Mouse (Mus musculus) macrophage (primary cell): ENCODE results near the gene Myl7. TPM values are rescaled to one million over a fixed set of nuclear protein-coding genes. Genes with fewer than 3 reads are reported as not detected.
A peak's percentile ranks its signal among the peaks of the same experiment; 100 is the strongest.
"Not testable (repeated sequence)": the region's sequence is repeated elsewhere in the genome, so short reads cannot be mapped to it uniquely, and the experiment has no call there.

ENCODE experiments used
- H3K27ac ChIP-seq: fragments of 350-480 bp; formaldehyde crosslinking; 2 replicates; pipeline ENCODE4 v1.9.0; 2021
- H3K36me3 ChIP-seq: fragments of 350-480 bp; formaldehyde crosslinking; 2 replicates; pipeline ENCODE4 v1.9.0; 2021; ENCODE audit errors: inconsistent target
- H3K4me3 ChIP-seq: fragments of 350-480 bp; formaldehyde crosslinking; 2 replicates; pipeline ENCODE4 v1.9.0; 2021; ENCODE audit errors: inconsistent target
- H3K79me2 ChIP-seq: fragments of 350-480 bp; formaldehyde crosslinking; 2 replicates; pipeline ENCODE4 v1.9.0; 2021; ENCODE audit errors: inconsistent target
- WGBS: methylation state at CpG from one replicate; pipeline ENCODE4 v1.1.7; 2026; ENCODE audit warnings: inconsistent platforms; ENCODE audit not compliant: missing documents; 5-methylcytosine and 5-hydroxymethylcytosine counted together
- polyA plus RNA-seq: library from polyadenylated mRNA; stranded (reverse); fragments of 250-400 nt; gene quantifications from 3 replicates; pipeline ENCODE4 v1.2.4, GENCODE M21; 2018; ENCODE audit warnings: inconsistent platforms

Myl7 gene
- polyA plus RNA-seq, 1 experiment from 2014 or later, result not detected

- 96% methylated on average over 4 of the region's 4 CpGs for WGBS
- Histone ChIP-seq H3K4me3 (no peak overlapping the region), H3K79me2 (no peaks in the 10 kb centered on the region), H3K27ac (no peak overlapping the region), H3K36me3 (no peaks in the 10 kb centered on the region)
Observed at GRCm38 (mm10) chr11:5892810-5893368, 5.7 kb downstream of the Myl7 start.

GRCm38 (mm10) chr11:5892151-5892591 is 6.4 kb downstream of the Myl7 start:
- H3K36me3 ChIP-seq, result no peaks in the 10 kb centered on the region
- no peak overlapping the region for H3K4me3 ChIP-seq
- no peak overlapping the region for H3K27ac ChIP-seq
- no peaks in the 10 kb centered on the region for H3K79me2 ChIP-seq
- WGBS, result 30% methylated on average over 8 of the region's 8 CpGs

- not testable (repeated sequence) for H3K4me3 ChIP-seq
- 70% methylated on average over 4 of the region's 5 CpGs for WGBS
Observed at GRCm38 (mm10) chr11:5888563-5888962, 10.0 kb downstream of the Myl7 start.

DNA sequence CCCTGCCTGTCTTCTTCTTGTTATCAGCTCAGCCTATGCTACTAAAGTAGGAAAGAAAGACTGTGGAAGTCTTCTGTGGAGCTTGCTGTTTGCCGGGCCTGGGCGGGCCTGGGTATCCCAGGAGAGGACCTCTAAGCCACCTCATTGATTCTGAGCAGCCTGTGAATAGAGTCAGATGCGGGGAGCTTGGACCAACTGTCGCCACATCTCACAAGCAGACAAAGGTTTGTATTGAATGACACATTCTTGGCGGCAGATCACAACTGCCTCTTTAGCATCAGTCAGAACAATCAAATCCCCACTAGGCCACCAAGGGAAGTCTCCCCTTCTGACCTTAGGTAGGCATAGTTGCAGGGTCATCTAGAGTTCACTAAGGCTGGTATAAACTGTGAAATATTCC is 11.3 kb downstream of the Myl7 start:
- WGBS, result 86% methylated on average over 5 of the region's 5 CpGs
- Histone ChIP-seq H3K79me2 (no peaks in the 10 kb centered on the region), H3K36me3 (no peaks in the 10 kb centered on the region), H3K27ac (no peak overlapping the region), H3K4me3 (no peak overlapping the region)

More at GRCm38 (mm10) chr11:5888563-5888962, 10.0 kb downstream of the Myl7 start:
- H3K27ac ChIP-seq, H3K79me2 ChIP-seq, H3K36me3 ChIP-seq: not testable (repeated sequence)

GRCm38 (mm10) chr11:5886187-5886586 is 12.4 kb downstream of the Myl7 start:
- Histone ChIP-seq H3K36me3 (no peaks in the 10 kb centered on the region), H3K27ac (no peak overlapping the region)
- 15% methylated on average over 9 of the region's 9 CpGs for WGBS

DNA sequence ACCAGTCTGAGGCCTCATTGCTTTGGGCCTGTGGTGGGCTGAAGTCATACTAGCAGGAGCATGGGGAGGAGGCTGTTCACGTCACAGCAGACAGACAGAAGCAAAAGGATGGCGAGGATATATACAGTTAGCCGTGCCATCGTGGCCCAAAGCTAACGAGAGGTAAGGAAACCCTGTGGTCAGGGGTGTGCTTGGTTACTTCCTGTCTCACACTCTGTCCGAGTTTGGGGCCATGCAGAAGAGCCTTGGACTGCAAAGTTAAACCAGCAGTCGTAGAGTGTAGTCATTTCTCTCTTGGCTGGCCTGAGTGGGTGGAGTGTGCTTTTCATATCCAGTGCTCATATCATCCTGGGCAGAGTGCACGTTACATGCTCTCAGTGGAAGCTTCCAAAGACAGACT is 16.1 kb downstream of the Myl7 start:
- Histone ChIP-seq H3K79me2 (no peaks in the 10 kb centered on the region), H3K27ac (no peak overlapping the region), H3K4me3 (no peak overlapping the region), H3K36me3 (no peaks in the 10 kb centered on the region)
- 17% methylated on average over 8 of the region's 8 CpGs for WGBS

More at GRCm38 (mm10) chr11:5886187-5886586, 12.4 kb downstream of the Myl7 start:
- Histone ChIP-seq H3K79me2 (no peaks in the 10 kb centered on the region), H3K4me3 (no peak overlapping the region)

- Histone ChIP-seq H3K27ac (no peak overlapping the region), H3K79me2 (no peaks in the 10 kb centered on the region), H3K36me3 (no peaks in the 10 kb centered on the region), H3K4me3 (no peak overlapping the region)
- WGBS, result 84% methylated on average over 5 of the region's 5 CpGs
Observed at GRCm38 (mm10) chr11:5879905-5880304, 18.7 kb downstream of the Myl7 start.

DNA sequence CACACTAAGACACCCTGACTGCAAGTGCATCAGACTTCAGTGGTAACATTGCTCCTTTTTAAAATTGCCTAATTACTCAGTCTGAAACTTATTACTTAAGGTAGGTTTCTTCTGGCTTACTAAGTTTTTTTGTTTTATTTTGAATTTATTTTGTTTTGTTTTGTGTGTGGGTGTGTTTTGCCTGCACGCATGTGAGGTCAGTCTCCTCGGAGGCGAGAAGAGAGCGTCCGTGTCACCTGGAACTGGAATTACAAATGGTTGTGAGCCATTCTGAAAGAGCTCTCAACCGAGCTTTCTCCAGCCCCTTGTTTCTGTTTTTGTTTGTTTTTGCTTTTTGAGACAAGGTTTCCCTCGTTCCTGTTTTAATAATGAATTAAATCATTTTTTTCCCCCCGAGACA is 19.9 kb downstream of the Myl7 start:
- 54% methylated on average over 8 of the region's 8 CpGs for WGBS
- Histone ChIP-seq H3K27ac (peak overlapping the region; percentile 35), H3K79me2 (no peaks in the 10 kb centered on the region), H3K4me3 (no peak overlapping the region; the same call in 1 of the 2 replicates), H3K36me3 (peaks cover under 1% of the 10 kb centered on the region; the same call in 1 of the 2 replicates)

GRCm38 (mm10) chr11:5877921-5878526 is 20.6 kb downstream of the Myl7 start, which contains the start of gene Pold2:
Gene Pold2, minus strand, starts transcription at chr11:5878292.
- H3K36me3 ChIP-seq, result peaks cover 7% of the 10 kb centered on the region; the same call in 1 of the 2 replicates
- no peaks in the 10 kb centered on the region for H3K79me2 ChIP-seq
- WGBS, result 1% methylated on average over 48 of the region's 52 CpGs
- peak within 1 kb of the TSS; percentile 58 for H3K4me3 ChIP-seq
- H3K27ac ChIP-seq, result peak within 1 kb of the TSS; percentile 35

GRCm38 (mm10) chr11:5877421-5877820 is 21.2 kb downstream of the Myl7 start:
- H3K36me3 ChIP-seq, result peaks cover 13% of the 10 kb centered on the region; the same call in 1 of the 2 replicates
- H3K79me2 ChIP-seq, result no peaks in the 10 kb centered on the region
- 5% methylated on average over 5 of the region's 5 CpGs for WGBS
- peak overlapping the region; percentile 58 for H3K4me3 ChIP-seq
- no peak overlapping the region for H3K27ac ChIP-seq

DNA sequence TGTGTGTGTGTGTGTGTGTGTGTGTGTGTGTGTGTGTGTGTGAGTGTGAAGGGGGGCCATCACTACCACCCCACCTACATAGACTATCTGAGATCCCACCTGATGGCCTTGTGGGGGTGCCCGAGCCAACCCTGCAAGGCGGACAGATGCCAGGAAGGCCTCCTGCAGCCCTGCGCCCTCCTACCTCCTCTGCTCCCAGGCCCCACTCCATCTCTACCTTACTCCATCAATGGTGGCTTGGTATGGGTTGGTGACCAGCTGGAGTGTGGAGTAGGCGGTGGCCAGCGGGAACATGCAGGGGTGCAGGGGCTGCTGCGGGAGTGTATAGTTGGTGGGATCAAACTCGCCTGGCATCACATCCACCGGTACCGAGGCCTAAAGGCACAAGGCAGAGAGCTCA is 25.4 kb downstream of the Myl7 start:
- H3K79me2 ChIP-seq, result no peaks in the 10 kb centered on the region
- no peak overlapping the region for H3K4me3 ChIP-seq
- 91% methylated on average over 9 of the region's 9 CpGs for WGBS
- peaks cover 17% of the 10 kb centered on the region; the same call in 1 of the 2 replicates for H3K36me3 ChIP-seq
- no peak overlapping the region for H3K27ac ChIP-seq

- WGBS, result 96% methylated on average over 11 of the region's 11 CpGs
- Histone ChIP-seq H3K4me3 (no peak overlapping the region), H3K27ac (no peak overlapping the region), H3K36me3 (peaks cover 17% of the 10 kb centered on the region; the same call in 1 of the 2 replicates), H3K79me2 (no peaks in the 10 kb centered on the region)
Observed at GRCm38 (mm10) chr11:5872707-5873106, 25.9 kb downstream of the Myl7 start.

- Histone ChIP-seq H3K36me3 (peaks cover 17% of the 10 kb centered on the region; the same call in 1 of the 2 replicates), H3K27ac (no peak overlapping the region), H3K4me3 (no peak overlapping the region), H3K79me2 (no peaks in the 10 kb centered on the region)
- WGBS, result 94% methylated on average over 16 of the region's 16 CpGs
Observed at GRCm38 (mm10) chr11:5870069-5870468, 28.5 kb downstream of the Myl7 start.

DNA sequence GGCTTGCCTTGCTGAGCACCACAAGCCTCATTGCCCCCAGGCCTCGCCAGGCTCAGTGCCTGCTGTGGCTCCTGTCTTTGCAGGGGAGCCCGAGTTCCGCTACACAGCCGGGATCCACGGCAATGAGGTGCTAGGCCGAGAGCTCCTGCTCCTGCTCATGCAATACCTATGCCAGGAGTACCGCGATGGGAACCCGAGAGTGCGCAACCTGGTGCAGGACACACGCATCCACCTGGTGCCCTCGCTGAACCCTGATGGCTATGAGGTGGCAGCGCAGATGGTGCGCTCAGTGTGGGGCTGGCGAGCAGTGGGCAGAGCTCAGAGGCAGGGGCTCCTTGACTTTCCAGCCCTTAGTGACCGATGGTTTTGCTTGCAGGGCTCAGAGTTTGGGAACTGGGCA is 29.3 kb downstream of the Myl7 start:
- Histone ChIP-seq H3K4me3 (no peak overlapping the region), H3K27ac (no peak overlapping the region), H3K79me2 (no peaks in the 10 kb centered on the region), H3K36me3 (peaks cover 17% of the 10 kb centered on the region; the same call in 1 of the 2 replicates)
- WGBS, result 94% methylated on average over 12 of the region's 16 CpGs

GRCm38 (mm10) chr11:5868324-5868723 is 30.3 kb downstream of the Myl7 start:
- Histone ChIP-seq H3K27ac (no peak overlapping the region), H3K36me3 (peaks cover 13% of the 10 kb centered on the region; the same call in 1 of the 2 replicates), H3K79me2 (no peaks in the 10 kb centered on the region), H3K4me3 (no peak overlapping the region)
- 92% methylated on average over 12 of the region's 12 CpGs for WGBS
